Mouse (Mus musculus): ENCODE measurements around the gene Zfp358. TPM values are rescaled to one million over a fixed set of nuclear protein-coding genes. Genes with fewer than 3 reads are reported as not detected.

Zfp358 gene
- polyA plus RNA-seq, 1 experiment from 2014 or later, result 41.2 TPM

- no peak overlapping the region for H3K4me2 ChIP-seq (replicated peaks)
- no peaks in the 10 kb centered on the region for H3K9me3 ChIP-seq (ENCODE audit: control insufficient read depth, low read length)
- no peak overlapping the region for H3K27ac ChIP-seq
- ATAC-seq (ENCODE audit: low FRiP score) (no peak), DNase-seq (ENCODE audit: low spot score) (no peak)
- 94% methylated on average over 9 of the region's 9 CpGs for WGBS
- H3K36me3 ChIP-seq (replicated peaks; ENCODE audit: control insufficient read depth, insufficient read depth), result peaks cover 82% of the 10 kb centered on the region
- H3K4me3 ChIP-seq (replicated peaks; ENCODE audit: low read length), result no peak overlapping the region
- H3K9ac ChIP-seq, result no peak overlapping the region
- no peaks in the 10 kb centered on the region for H3K27me3 ChIP-seq (ENCODE audit: control insufficient read depth, insufficient read depth, low read length)
- H3K4me1 ChIP-seq (replicated peaks; ENCODE audit: control insufficient read depth, insufficient read depth, low read length), result no peaks in the 10 kb centered on the region
Observed at GRCm38 (mm10) chr8:3536940-3537339, 44.0 kb downstream of the Zfp358 start.

GRCm38 (mm10) chr8:3537666-3538065 is 44.7 kb downstream of the Zfp358 start:
- no peaks in the 10 kb centered on the region for H3K27me3 ChIP-seq (ENCODE audit: control insufficient read depth, insufficient read depth, low read length)
- no peak overlapping the region for H3K27ac ChIP-seq
- no peak for DNase-seq (ENCODE audit: low spot score)
- WGBS, result 95% methylated on average over 26 of the region's 26 CpGs
- H3K36me3 ChIP-seq (replicated peaks; ENCODE audit: control insufficient read depth, insufficient read depth), result peaks cover 77% of the 10 kb centered on the region
- no peaks in the 10 kb centered on the region for H3K4me1 ChIP-seq (replicated peaks; ENCODE audit: control insufficient read depth, insufficient read depth, low read length)
- no peak overlapping the region for H3K4me2 ChIP-seq (replicated peaks)
- no peaks in the 10 kb centered on the region for H3K9me3 ChIP-seq (ENCODE audit: control insufficient read depth, low read length)
- H3K4me3 ChIP-seq (replicated peaks; ENCODE audit: low read length), result no peak overlapping the region
- no peak overlapping the region for H3K9ac ChIP-seq
- ATAC-seq (ENCODE audit: low FRiP score), result peak; percentile 52; the same call in 1 of the 2 replicates

- ATAC-seq (ENCODE audit: low FRiP score), result no peak
- DNase-seq (ENCODE audit: low spot score), result no peak
- Histone ChIP-seq H3K9me3 (ENCODE audit: control insufficient read depth, low read length) (no peaks in the 10 kb centered on the region), H3K27ac (no peak overlapping the region), H3K36me3 (replicated peaks; ENCODE audit: control insufficient read depth, insufficient read depth) (peaks cover 82% of the 10 kb centered on the region), H3K27me3 (ENCODE audit: control insufficient read depth, insufficient read depth, low read length) (no peaks in the 10 kb centered on the region), H3K4me3 (replicated peaks; ENCODE audit: low read length) (no peak overlapping the region), H3K9ac (no peak overlapping the region), H3K4me2 (replicated peaks) (no peak overlapping the region), H3K4me1 (replicated peaks; ENCODE audit: control insufficient read depth, insufficient read depth, low read length) (no peaks in the 10 kb centered on the region)
- 86% methylated on average over 7 of the region's 7 CpGs for WGBS
Observed at GRCm38 (mm10) chr8:3539146-3539545, 46.2 kb downstream of the Zfp358 start.

DNA sequence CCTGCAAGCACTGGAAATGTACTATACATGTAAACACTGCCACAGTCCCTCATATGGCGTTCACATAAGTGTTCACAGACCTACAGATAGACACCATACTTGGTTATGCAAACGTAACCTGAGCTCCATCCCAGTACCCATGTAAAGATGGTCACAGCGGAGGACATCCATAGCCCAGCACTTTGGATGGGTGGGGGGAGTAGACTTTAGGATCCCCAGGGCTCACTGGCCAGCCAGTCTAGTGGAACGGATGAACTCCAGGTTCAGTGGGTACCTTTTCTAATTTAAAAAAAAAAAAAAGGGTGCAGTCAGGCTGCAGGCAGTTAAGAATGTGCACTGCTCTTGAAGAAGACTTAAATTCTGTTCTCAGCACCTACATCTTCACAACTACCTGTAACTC is 47.1 kb downstream of the Zfp358 start:
- ATAC-seq (ENCODE audit: low FRiP score) (no peak), DNase-seq (ENCODE audit: low spot score) (no peak)
- no peak overlapping the region for H3K27ac ChIP-seq
- no peaks in the 10 kb centered on the region for H3K9me3 ChIP-seq (ENCODE audit: control insufficient read depth, low read length)
- H3K9ac ChIP-seq, result no peak overlapping the region
- no peaks in the 10 kb centered on the region for H3K4me1 ChIP-seq (replicated peaks; ENCODE audit: control insufficient read depth, insufficient read depth, low read length)
- H3K36me3 ChIP-seq (replicated peaks; ENCODE audit: control insufficient read depth, insufficient read depth), result peaks cover 91% of the 10 kb centered on the region
- H3K4me2 ChIP-seq (replicated peaks), result no peak overlapping the region
- H3K27me3 ChIP-seq (ENCODE audit: control insufficient read depth, insufficient read depth, low read length), result no peaks in the 10 kb centered on the region
- WGBS, result 95% methylated on average over 4 of the region's 4 CpGs
- no peak overlapping the region for H3K4me3 ChIP-seq (replicated peaks; ENCODE audit: low read length)

GRCm38 (mm10) chr8:3546511-3546910 is 53.6 kb downstream of the Zfp358 start:
- H3K9me3 ChIP-seq (ENCODE audit: control insufficient read depth, low read length), result no peaks in the 10 kb centered on the region
- no peak overlapping the region for H3K9ac ChIP-seq
- no peak overlapping the region for H3K27ac ChIP-seq
- no peaks in the 10 kb centered on the region for H3K27me3 ChIP-seq (ENCODE audit: control insufficient read depth, insufficient read depth, low read length)
- H3K4me3 ChIP-seq (replicated peaks; ENCODE audit: low read length), result no peak overlapping the region
- H3K4me1 ChIP-seq (replicated peaks; ENCODE audit: control insufficient read depth, insufficient read depth, low read length), result no peaks in the 10 kb centered on the region
- no peak overlapping the region for H3K4me2 ChIP-seq (replicated peaks)
- DNase-seq (ENCODE audit: low spot score) (no peak), ATAC-seq (ENCODE audit: low FRiP score) (no peak)
- WGBS, result 86% methylated on average over 2 of the region's 2 CpGs
- H3K36me3 ChIP-seq (replicated peaks; ENCODE audit: control insufficient read depth, insufficient read depth), result peaks cover 39% of the 10 kb centered on the region

Other genes with a start within 250 kb of the Zfp358 start
- 49.7 and 54.2 TPM in 2 replicates for gene Insr, start 213.5 kb upstream of the Zfp358 start, polyA plus RNA-seq (2014; fragmentation: Nextera tagmentation; extraction: Ambion mirVana)
- not detected in 2 replicates for gene A430078G23Rik, start 139.7 kb upstream of the Zfp358 start, polyA plus RNA-seq (2014; fragmentation: Nextera tagmentation; extraction: Ambion mirVana)
- gene Arhgef18, start 100.1 kb upstream of the Zfp358 start, polyA plus RNA-seq (2014; fragmentation: Nextera tagmentation; extraction: Ambion mirVana), result 12.6 TPM in 2 replicates
- 2.3 and 3.2 TPM in 2 replicates for gene Pex11g, start 25.5 kb upstream of the Zfp358 start, polyA plus RNA-seq (2014; fragmentation: Nextera tagmentation; extraction: Ambion mirVana)
- 0.35 and 0.39 TPM in 2 replicates for gene Tex45, start 22.3 kb upstream of the Zfp358 start, polyA plus RNA-seq (2014; fragmentation: Nextera tagmentation; extraction: Ambion mirVana)
- gene Mcoln1, start 7.3 kb downstream of the Zfp358 start, polyA plus RNA-seq (2014; fragmentation: Nextera tagmentation; extraction: Ambion mirVana), result 70.0 and 86.0 TPM in 2 replicates
- gene Pnpla6, start 22.2 kb downstream of the Zfp358 start, polyA plus RNA-seq (2014; fragmentation: Nextera tagmentation; extraction: Ambion mirVana), result 32.7 and 36.5 TPM in 2 replicates
- 0.72 TPM in 1 of 2 replicates, not detected in the other for gene C330021F23Rik, start 74.9 kb downstream of the Zfp358 start, polyA plus RNA-seq (2014; fragmentation: Nextera tagmentation; extraction: Ambion mirVana)
- gene Camsap3, start 94.2 kb downstream of the Zfp358 start, polyA plus RNA-seq (2014; fragmentation: Nextera tagmentation; extraction: Ambion mirVana), result 48.2 and 49.7 TPM in 2 replicates
- 42.9 and 49.1 TPM in 2 replicates for gene Xab2, start 128.2 kb downstream of the Zfp358 start, polyA plus RNA-seq (2014; fragmentation: Nextera tagmentation; extraction: Ambion mirVana)
- 75.4 and 92.8 TPM in 2 replicates for gene Pet100, start 128.4 kb downstream of the Zfp358 start, polyA plus RNA-seq (2014; fragmentation: Nextera tagmentation; extraction: Ambion mirVana)
- gene Pcp2, start 132.4 kb downstream of the Zfp358 start, polyA plus RNA-seq (2014; fragmentation: Nextera tagmentation; extraction: Ambion mirVana), result 1.0 and 6.3 TPM in 2 replicates
- 23.3 and 32.3 TPM in 2 replicates for gene Stxbp2, start 137.8 kb downstream of the Zfp358 start, polyA plus RNA-seq (2014; fragmentation: Nextera tagmentation; extraction: Ambion mirVana)
- 0.25 and 0.39 TPM in 2 replicates for gene Retn, start 162.6 kb downstream of the Zfp358 start, polyA plus RNA-seq (2014; fragmentation: Nextera tagmentation; extraction: Ambion mirVana)
- gene Mcemp1, start 172.6 kb downstream of the Zfp358 start, polyA plus RNA-seq (2014; fragmentation: Nextera tagmentation; extraction: Ambion mirVana), result 0.13 TPM in 2 replicates
- 14.9 and 23.1 TPM in 2 replicates for gene Fcor, start 179.2 kb downstream of the Zfp358 start, polyA plus RNA-seq (2014; fragmentation: Nextera tagmentation; extraction: Ambion mirVana)
- 47.7 and 51.2 TPM in 2 replicates for gene Trappc5, start 183.2 kb downstream of the Zfp358 start, polyA plus RNA-seq (2014; fragmentation: Nextera tagmentation; extraction: Ambion mirVana)
- gene Fcer2a, start 201.0 kb downstream of the Zfp358 start, polyA plus RNA-seq (2014; fragmentation: Nextera tagmentation; extraction: Ambion mirVana), result 0.33 and 0.37 TPM in 2 replicates
- gene Clec4g, start 227.5 kb downstream of the Zfp358 start, polyA plus RNA-seq (2014; fragmentation: Nextera tagmentation; extraction: Ambion mirVana), result not detected in 2 replicates

Measured in hindbrain, embryonic 14.5 days (tissue).